Mouse (Mus musculus) thymus, postnatal 25 days (tissue): ENCODE data around the gene Prr14.

Experiments used
- DNase-seq: peaks from one replicate; pipeline ENCODE4 v3.0.0; 2022

The Prr14 gene

DNA sequence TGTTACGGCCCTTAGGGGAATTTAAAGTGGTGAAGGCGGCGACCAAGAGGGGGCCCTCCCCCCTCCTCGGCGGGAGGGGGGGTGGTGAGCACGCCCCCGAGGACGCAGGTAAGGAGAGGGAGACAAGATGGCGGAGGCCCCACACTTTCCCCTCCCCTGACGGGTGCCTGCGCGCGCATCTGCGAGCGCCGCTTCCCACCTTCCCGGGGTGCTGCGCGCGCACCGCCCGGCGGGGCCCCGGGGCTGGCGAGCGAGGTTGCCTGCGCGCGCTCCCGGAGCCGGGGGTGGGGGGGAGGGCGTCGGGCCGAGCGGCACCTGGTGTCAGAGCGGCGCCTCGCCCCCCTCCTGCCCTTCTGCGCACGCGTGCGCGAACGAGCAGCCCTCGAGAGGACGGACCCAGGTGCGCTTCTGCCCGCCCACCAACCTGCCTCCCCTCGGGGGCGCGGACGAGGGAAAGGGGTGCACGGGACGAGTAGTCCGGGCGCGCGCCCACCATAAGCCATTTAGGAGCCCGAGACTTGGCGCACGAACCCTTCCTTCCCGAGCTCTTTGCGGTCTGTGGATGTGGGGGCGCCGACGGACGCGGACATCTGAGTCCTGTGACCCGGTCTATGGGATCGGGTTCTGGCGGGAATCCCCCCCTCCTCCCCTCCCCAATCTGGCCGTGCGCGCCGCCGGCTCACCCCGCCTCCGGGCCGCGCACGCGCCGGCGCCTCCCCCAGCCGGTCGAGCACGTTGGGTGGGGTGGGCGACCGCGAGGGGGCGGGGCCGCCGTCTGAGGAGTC lies 53.0 kb downstream of the Prr14 start:
- DNase-seq: peak; percentile 97

DNA sequence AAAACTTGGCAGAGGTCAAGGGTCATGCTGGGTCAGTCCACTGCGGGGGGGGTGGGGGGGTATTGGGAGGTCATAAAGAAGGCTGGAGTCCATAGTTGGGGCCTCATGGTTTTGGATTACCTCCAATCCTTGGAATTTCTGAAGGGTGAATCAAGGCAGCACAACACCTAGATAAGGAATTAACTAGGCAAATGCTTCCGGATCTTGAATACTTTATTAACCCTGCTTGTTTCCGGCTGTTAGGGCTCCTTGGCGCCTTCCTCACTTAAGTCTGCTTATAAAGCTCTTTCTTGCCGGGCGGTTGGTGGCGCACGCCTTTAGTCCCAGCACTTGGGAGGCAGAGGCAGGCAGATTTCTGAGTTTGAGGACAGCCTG lies 53.6 kb downstream of the Prr14 start:
- no peak for DNase-seq

DNA sequence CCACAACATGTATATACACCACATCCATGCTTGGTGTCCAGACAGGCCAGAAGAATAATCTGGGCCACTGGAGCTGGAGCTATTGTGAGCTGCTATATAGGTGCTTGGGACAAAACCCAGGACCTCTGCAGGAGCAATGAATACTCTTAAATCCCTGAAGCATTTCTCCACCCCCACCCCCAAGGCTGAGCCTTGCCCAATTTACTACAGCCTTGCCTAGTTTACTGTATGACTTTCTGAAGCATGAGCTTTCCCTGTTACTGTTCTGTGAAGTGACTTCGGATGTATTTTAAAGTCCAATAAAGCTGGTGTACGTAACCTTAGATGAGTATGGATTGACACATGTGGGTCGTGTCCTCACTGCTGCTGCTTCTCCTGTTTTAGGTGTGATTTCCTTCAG lies 54.4 kb downstream of the Prr14 start:
- DNase-seq: no peak

DNA sequence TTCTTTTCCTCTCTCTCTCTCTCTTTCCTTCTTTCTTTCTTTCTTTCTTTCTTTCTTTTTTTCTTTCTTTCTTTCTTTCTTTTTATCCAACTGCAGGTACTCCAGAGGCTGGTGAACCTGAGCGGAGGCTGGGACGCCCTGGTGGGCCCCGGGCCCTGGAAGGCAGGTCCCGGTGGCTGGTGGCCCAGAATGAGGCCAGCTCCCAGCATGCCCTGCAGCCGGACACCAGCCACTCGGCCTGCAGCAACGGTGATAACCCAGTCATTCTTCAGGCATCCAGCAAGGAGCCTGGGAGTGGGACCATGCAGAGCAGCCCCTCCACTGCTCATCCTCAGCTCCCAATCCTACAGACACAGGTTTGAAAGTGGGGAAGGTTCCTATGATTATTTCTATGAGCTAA lies 56.4 kb downstream of the Prr14 start:
- DNase-seq: no peak

DNA sequence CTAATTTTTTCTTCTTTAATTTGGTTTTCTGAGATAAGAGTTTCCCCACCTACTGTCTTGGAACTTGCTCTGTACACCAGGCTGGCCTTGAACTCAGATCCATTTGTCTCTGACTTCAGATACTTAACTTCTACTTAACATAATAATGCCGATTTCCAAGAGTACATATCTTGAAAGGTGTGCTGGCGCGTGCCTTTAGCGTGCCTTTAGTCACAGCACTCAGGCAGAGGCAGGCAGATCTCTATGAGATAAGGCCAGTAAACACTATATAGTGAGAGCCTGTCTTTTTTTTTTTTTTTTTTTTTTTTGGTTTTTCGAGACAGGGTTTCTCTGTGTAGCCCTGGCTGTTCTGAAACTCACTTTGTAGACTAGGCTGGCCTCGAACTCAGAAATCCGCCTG lies 56.9 kb downstream of the Prr14 start:
- DNase-seq: no peak

DNA sequence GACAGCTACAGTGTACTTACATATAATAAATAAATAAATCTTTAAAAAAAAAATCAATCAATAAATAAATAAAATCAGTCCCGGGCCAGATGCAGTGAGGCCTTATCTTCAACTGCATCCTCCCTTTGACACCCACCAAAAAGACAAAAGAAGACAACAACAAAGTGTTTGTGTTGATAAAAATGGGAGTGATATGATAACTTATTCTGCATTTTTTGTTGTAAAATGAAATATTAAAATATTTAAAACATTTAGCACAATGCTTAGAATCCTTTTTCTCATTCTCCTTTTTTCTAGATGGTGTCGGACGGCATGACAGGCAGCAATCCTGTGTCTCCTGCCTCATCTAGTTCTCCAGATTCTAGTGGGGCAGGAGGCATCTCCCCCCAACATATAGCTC lies 59.9 kb downstream of the Prr14 start, which contains the start of gene Gm42715:
Gene Gm42715 (plus strand): TSS at position 301 of the 400 bp plus-strand sequence.
- no peak for DNase-seq
